Mouse (Mus musculus) embryonic facial prominence, embryonic 14.5 days (tissue): ENCODE results near the gene Insr. TPM values are rescaled to one million over a fixed set of nuclear protein-coding genes. Genes with fewer than 3 reads are reported as not detected.
A peak's percentile ranks its signal among the peaks of the same experiment; 100 is the strongest.
"Not testable (repeated sequence)": the region's sequence is repeated elsewhere in the genome, so short reads cannot be mapped to it uniquely, and the experiment has no call there.

Source experiments
- ATAC-seq: fragments of 200-750 bp; cut with Nextera tagmentation; 2 replicates; pipeline ENCODE4 v1.8.0; 2017; ENCODE audit warnings: low read depth, moderate number of reproducible peaks, moderate TSS enrichment
- DNase-seq: peaks from one replicate; pipeline ENCODE4 v3.0.0-alpha.2; 2015; ENCODE audit warnings: low spot score
- H3K27ac ChIP-seq: fragments of 300-500 bp; sonication (generic); replicated peaks from 2 replicates; pipeline ENCODE4 v1.5.1; 2014; ENCODE audit warnings: low read depth, mild to moderate bottlenecking, low read length, moderate library complexity
- H3K27me3 ChIP-seq: fragments of 300-500 bp; sonication (generic); replicated peaks from 2 replicates; pipeline ENCODE4 v1.6.1; 2014; ENCODE audit warnings: low read length; ENCODE audit not compliant: control insufficient read depth, insufficient read depth
- H3K36me3 ChIP-seq: fragments of 300-500 bp; sonication (generic); 2 replicates; pipeline ENCODE4 v1.6.1; 2014; ENCODE audit warnings: low read length, mixed read lengths; ENCODE audit not compliant: control insufficient read depth, insufficient read depth
- H3K4me1 ChIP-seq: fragments of 300-500 bp; sonication (generic); 2 replicates; pipeline ENCODE4 v1.6.1; 2014; ENCODE audit warnings: antibody characterized with exemption, low read length; ENCODE audit not compliant: control insufficient read depth, insufficient read depth
- H3K4me2 ChIP-seq: fragments of 300-500 bp; sonication (generic); 2 replicates; pipeline ENCODE4 v1.6.1; 2014; ENCODE audit warnings: low read depth, mild to moderate bottlenecking, low read length, moderate library complexity, mixed read lengths
- H3K4me3 ChIP-seq: fragments of 300-500 bp; sonication (generic); 2 replicates; pipeline ENCODE4 v1.5.1; 2014; ENCODE audit warnings: low read depth, mild to moderate bottlenecking, low read length
- H3K9ac ChIP-seq: fragments of 300-500 bp; sonication (generic); 2 replicates; pipeline ENCODE4 v1.6.1; 2014; ENCODE audit warnings: low read depth, mild to moderate bottlenecking, low read length, moderate library complexity, mixed read lengths
- H3K9me3 ChIP-seq: fragments of 300-500 bp; sonication (generic); 2 replicates; pipeline ENCODE4 v1.6.1; 2016; ENCODE audit warnings: low read length; ENCODE audit not compliant: control insufficient read depth
- WGBS: fragments of 180-500 bp; shearing (Covaris S2); extraction: QIAGEN DNeasy Blood & Tissue Kit; methylation state at CpG from one replicate; pipeline ENCODE4 v1.1.7; 2014; 5-methylcytosine and 5-hydroxymethylcytosine counted together
- polyA plus RNA-seq: library from polyadenylated mRNA; unstranded; fragments of >200 nt; fragmentation: Nextera tagmentation; extraction: Ambion mirVana; gene quantifications from 2 replicates; pipeline ENCODE4 v1.2.1, GENCODE M21; 2014

Insr gene
- polyA plus RNA-seq: 30.3 and 31.8 TPM in 2 replicates

DNA sequence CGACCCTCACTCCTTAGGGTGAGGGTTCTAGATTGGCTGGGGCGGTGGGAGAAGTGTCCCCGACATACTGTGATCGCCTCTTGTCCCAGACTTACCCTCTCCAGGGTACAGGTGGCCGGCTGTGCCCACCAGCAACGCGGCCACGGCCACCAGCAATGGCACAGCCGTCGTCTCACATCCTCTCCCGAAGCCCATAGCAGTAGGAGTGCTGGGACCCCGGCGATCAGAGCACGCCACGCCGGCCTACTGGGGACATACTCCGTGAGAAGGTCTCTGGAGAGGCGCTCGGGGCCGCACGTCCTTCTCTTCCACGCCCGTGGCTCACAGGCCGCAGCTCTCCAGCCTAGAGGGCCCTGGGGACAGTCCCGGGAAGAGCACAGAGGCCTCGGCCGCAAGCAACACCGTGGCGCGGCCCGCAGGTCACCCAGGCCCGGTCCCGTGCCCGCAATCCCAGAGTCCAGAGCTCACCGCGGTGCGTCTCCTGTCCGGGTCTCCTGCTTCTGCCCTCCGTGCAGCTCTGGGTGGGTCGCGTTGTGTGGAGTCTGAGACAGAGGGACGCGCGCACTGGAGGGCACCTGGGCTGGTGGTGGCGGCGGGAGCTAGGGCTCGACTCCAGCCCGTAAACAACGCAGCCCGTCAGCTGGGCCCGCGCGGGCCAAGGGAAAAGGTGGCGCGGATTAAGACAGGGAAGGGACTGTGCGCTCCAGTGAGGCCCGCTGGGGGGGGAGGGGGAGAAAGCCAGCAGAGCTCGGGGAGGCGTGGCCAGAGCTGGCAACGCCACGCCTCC is at the start of gene Insr:
Gene Insr, minus strand, starts transcription at position 684 of the 787 bp plus-strand sequence.
- under 1% methylated on average over 25 of the region's 61 CpGs for WGBS
- ATAC-seq (peak; percentile 96), DNase-seq (peak; percentile 95)
- Histone ChIP-seq H3K27ac (peak within 1 kb of the TSS; percentile 67), H3K36me3 (no peaks in the 10 kb centered on the region), H3K4me1 (peaks cover 15% of the 10 kb centered on the region), H3K9ac (peak within 1 kb of the TSS; percentile 94), H3K4me2 (peak within 1 kb of the TSS; percentile 83), H3K9me3 (no peaks in the 10 kb centered on the region), H3K4me3 (peak within 1 kb of the TSS; percentile 91), H3K27me3 (no peaks in the 10 kb centered on the region)

DNA sequence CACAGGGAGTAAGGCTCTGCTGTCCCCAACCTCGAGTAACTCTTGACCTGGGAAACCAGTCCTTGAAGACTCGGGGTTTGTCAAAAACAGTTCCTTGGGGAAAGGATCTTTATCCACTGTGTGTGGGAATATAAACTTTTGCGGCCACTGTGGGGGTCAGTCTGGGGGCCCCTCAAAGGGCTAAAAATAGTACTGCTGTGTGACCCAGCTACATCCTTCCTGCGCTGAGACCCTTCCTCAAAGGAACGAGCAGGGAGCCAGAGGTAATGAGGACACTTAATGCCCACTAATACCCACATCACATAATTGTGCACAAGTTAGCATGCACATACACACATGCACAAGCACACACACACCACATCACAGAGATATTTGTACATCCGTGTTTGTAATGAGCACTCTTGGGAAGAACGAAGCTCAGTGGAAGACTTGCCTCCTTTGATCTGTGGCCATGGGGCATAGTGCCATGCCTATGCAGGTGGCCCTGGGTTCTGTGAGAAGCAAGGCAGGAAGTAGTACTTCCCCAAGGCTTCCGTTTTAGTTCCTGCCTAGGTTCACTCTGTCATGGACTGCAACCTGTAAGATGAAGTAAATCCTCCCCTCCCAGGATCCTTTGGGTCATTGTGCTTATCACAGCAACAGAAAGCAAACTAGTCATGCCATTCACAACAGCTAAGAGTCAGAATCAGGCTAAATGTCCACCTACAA is 48.3 kb upstream of the Insr start:
- DNase-seq (no peak), ATAC-seq (no peak)
- Histone ChIP-seq H3K36me3 (no peaks in the 10 kb centered on the region), H3K9me3 (no peaks in the 10 kb centered on the region), H3K9ac (no peak overlapping the region), H3K27me3 (no peaks in the 10 kb centered on the region), H3K4me3 (no peak overlapping the region), H3K27ac (no peak overlapping the region), H3K4me2 (no peak overlapping the region), H3K4me1 (no peaks in the 10 kb centered on the region)
- 67% methylated on average over 8 of the region's 8 CpGs for WGBS

DNA sequence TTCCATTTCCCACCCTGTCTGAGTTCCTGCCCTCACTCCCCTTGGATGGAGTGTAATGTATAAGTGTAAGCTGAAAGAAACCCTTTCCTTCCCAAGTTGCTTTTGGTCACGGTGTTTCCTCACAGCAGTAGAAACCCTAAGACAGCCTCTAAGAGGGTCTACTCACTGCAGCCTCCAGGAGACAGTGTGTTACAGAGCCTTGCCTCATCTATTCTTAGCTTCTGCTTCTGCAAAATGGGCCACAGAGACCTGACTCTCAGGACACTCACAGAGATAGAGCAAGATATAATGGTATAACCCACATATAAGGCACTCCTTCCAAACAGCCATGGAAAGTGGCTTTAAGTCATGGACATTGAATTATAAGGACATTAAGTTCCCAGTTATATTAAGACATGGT is 47.6 kb upstream of the Insr start:
- ATAC-seq: no peak
- Histone ChIP-seq H3K4me1 (no peaks in the 10 kb centered on the region), H3K36me3 (no peaks in the 10 kb centered on the region), H3K27ac (no peak overlapping the region), H3K4me2 (no peak overlapping the region), H3K9me3 (no peaks in the 10 kb centered on the region), H3K9ac (no peak overlapping the region), H3K27me3 (no peaks in the 10 kb centered on the region), H3K4me3 (no peak overlapping the region)
- 80% methylated on average over 1 of the region's 1 CpGs for WGBS
- DNase-seq: no peak

DNA sequence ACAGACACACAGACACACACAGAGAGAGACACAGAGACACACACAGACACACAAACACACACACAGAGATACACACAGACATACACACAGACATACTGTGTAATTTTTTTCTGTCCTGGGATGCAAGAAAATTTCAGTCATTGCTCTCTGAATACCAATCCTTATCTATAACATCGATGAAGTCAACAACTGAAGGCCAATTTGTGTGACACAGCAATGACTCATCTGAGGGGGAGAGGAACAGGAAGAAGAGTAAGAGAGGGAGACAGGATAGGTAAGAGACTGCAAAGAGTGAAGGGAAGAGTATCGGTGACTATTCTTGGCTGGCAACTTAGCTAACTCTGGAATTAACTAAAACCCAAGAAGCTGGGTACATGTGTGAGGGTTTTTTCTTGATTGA is 44.8 kb upstream of the Insr start:
- H3K9ac ChIP-seq: no peak overlapping the region
- no peak overlapping the region for H3K27ac ChIP-seq
- no peaks in the 10 kb centered on the region for H3K4me1 ChIP-seq
- no peak overlapping the region for H3K4me3 ChIP-seq
- H3K27me3 ChIP-seq: no peaks in the 10 kb centered on the region
- 86% methylated on average over 2 of the region's 2 CpGs for WGBS
- DNase-seq (no peak), ATAC-seq (no peak)
- H3K4me2 ChIP-seq: no peak overlapping the region
- H3K36me3 ChIP-seq: no peaks in the 10 kb centered on the region
- H3K9me3 ChIP-seq: no peaks in the 10 kb centered on the region

DNA sequence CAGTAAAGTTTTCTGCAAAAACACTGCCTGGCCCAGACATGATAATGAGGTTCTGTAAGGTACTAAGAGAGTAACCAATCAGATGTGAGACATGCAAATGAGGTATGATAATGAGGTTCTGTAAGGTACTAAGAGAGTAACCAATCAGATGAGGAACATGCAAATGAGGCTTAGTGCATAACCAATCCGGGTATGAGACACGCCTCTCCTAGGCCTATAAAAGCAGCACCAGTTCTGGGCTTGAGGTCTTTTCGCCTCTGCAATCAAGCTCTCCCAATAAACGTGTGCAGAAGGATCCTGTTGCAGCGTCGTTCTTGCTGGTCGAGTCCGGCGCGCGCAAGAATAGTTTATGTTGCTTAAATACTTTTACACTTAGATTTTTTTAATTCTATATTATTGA is 39.9 kb upstream of the Insr start:
- not testable (repeated sequence) for ATAC-seq, DNase-seq

DNA sequence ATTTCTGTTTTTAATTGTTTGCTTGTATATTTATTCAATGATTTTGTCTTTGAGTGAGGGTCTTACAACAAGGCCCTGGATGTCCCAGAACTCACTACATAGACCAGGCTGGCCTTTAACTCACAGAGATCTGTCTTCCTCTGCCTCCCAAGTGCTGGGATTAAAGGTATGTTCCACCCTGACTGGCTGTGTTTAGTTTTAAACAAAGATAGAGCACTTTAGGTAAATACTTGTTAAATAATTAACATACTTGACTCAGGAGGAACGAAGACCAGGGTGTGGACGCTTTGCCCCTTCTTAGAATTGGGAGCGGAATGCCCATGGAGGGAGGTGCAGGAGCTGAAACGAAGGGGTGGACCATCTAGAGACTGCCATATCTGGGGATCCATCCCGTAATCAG is 37.2 kb upstream of the Insr start:
- Histone ChIP-seq H3K27ac (no peak overlapping the region), H3K9ac (no peak overlapping the region), H3K4me3 (no peak overlapping the region), H3K36me3 (no peaks in the 10 kb centered on the region), H3K4me2 (no peak overlapping the region), H3K9me3 (no peaks in the 10 kb centered on the region), H3K4me1 (no peaks in the 10 kb centered on the region), H3K27me3 (no peaks in the 10 kb centered on the region)
- WGBS: 90% methylated on average over 5 of the region's 5 CpGs
- DNase-seq (no peak), ATAC-seq (no peak)

More for the DNA sequence above, 39.9 kb upstream of the Insr start:
- not testable (repeated sequence) for H3K9ac ChIP-seq, H3K4me2 ChIP-seq, H3K27me3 ChIP-seq, H3K4me1 ChIP-seq, H3K9me3 ChIP-seq, H3K36me3 ChIP-seq, H3K4me3 ChIP-seq, H3K27ac ChIP-seq
- WGBS: 91% methylated on average over 8 of the region's 11 CpGs

DNA sequence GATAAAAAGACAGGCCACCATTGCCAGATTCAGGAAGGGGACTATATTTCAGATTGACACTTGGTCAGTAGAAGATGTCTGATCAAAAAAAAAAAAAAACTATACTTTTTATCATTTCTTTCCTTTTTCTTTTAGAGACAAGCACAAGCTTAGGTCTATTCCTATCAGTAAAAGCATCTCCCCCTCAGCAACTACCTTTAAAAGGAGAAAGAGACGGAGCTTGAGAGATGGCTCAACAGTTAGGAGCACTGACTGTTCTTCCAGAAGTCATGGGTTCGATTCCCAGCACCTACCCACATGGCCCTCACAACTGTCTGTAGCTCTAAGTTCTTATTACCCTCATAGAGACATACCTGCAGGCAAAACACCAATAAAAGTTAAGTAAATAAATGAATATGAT is 34.9 kb upstream of the Insr start:
- Histone ChIP-seq H3K27ac (no peak overlapping the region), H3K4me1 (no peaks in the 10 kb centered on the region), H3K27me3 (no peaks in the 10 kb centered on the region), H3K36me3 (no peaks in the 10 kb centered on the region), H3K9ac (no peak overlapping the region), H3K4me3 (no peak overlapping the region), H3K4me2 (no peak overlapping the region), H3K9me3 (no peaks in the 10 kb centered on the region)
- 75% methylated on average over 2 of the region's 2 CpGs for WGBS
- DNase-seq (no peak), ATAC-seq (no peak)

DNA sequence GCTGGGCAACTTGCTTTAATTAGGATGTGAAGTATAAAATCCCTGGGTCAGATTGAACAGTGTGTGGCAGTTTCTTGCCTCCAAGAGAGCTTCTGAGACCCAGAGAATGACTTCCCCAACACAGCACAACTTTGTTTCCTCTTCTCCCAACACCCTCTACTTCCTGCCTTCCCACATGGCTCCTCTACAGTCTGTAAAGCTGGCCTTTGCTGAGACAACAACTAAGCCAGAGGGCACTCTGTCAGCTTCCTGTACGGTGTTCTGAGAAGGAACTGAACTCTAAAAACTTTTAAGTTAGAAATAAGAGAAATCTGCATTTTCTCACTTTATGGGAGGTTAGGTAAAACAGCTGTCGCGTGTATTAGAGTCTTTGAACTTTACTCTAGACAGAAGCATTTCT is 34.4 kb upstream of the Insr start:
- DNase-seq: peak; percentile 11
- Histone ChIP-seq H3K9me3 (no peaks in the 10 kb centered on the region), H3K4me3 (no peak overlapping the region), H3K4me2 (no peak overlapping the region), H3K36me3 (no peaks in the 10 kb centered on the region), H3K4me1 (no peaks in the 10 kb centered on the region), H3K9ac (no peak overlapping the region), H3K27me3 (no peaks in the 10 kb centered on the region), H3K27ac (no peak overlapping the region)
- 66% methylated on average over 3 of the region's 3 CpGs for WGBS
- ATAC-seq: no peak
